Mouse (Mus musculus): Measurements from ENCODE around the gene 1700003E16Rik.

Gene 1700003E16Rik

DNA sequence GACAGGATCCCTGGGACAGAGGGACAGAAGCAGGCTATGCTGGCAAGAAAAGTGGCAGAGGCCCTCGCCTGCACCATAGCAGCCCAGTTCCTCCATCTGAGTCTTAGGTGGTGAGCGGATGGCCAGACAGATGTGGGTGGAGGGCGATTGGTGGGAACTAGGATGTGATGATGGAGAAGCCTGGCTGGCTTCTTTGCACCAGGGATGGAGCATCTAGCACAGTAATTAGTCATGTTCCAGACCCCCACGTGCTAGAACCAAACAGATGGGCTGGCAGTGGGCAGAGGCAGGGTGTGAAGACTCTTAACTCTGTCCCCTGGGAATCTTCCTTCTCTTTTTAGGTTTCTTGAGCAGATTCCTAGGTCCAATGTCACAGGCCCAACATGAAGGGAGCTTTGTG is 47.1 kb downstream of the 1700003E16Rik start:
- in situ Hi-C loops (cut with MboI, MseI): no loop called here

GRCm38 (mm10) chr6:83205851-83206250 is 49.6 kb downstream of the 1700003E16Rik start:
- in situ Hi-C loops (cut with MboI, MseI): no loop called here

GRCm38 (mm10) chr6:83206321-83206720 is 50.1 kb downstream of the 1700003E16Rik start:
- in situ Hi-C loops (cut with MboI, MseI): no loop called here

- in situ Hi-C loops (cut with MboI, MseI): no loop called here
Observed at GRCm38 (mm10) chr6:83207361-83208049, 51.3 kb downstream of the 1700003E16Rik start.

DNA sequence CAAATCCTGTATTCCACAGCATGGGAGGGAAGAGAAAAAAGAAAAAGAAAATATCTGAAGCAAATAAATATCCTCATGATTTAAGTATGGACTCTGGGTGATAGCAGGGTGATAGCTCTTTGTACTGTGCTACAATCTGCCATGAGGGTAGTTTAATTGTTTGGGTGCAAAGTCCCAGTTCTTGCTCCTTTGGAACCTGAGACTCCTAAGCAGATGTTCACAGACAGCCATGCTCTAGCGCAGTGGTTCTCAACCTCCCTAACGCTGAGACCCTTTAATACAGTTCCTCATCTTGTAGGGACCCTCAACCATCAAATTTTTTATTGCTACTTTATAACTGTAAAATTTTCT is 51.8 kb downstream of the 1700003E16Rik start:
- in situ Hi-C loops (cut with MboI, MseI): no loop called here

- in situ Hi-C loops (cut with MboI, MseI): no loop called here
Observed at GRCm38 (mm10) chr6:83210495-83210894, 54.3 kb downstream of the 1700003E16Rik start.

DNA sequence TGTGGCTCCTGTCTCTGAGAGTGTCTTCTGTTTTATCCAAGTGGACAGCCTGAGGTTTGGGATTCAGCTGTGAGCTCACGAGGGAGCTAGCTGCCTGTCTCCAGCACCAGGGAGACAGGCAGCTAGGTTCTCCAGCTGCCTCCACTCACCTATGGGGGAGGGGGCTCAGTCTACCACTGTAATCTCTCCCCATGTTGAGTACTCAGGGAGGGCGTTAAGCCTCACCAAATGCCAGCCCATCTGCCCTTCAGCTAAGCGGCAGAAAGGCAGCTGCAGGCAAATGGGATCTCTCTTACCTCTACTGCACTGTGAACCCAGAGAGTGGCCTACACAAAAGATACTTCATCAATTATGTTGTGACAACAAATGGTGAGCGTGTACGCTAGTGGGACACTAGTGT is 55.3 kb downstream of the 1700003E16Rik start:
- in situ Hi-C loops (cut with MboI, MseI): no loop called here
